Mouse (Mus musculus): Measurements from ENCODE around the gene Pramef12. TPM values are rescaled to one million over a fixed set of nuclear protein-coding genes. Genes with fewer than 3 reads are reported as not detected.

Pramef12 gene
- not detected for total RNA-seq (2021)
- long read RNA-seq, experiment 1: 0 reads
- long read RNA-seq, experiment 2: 0 reads

DNA sequence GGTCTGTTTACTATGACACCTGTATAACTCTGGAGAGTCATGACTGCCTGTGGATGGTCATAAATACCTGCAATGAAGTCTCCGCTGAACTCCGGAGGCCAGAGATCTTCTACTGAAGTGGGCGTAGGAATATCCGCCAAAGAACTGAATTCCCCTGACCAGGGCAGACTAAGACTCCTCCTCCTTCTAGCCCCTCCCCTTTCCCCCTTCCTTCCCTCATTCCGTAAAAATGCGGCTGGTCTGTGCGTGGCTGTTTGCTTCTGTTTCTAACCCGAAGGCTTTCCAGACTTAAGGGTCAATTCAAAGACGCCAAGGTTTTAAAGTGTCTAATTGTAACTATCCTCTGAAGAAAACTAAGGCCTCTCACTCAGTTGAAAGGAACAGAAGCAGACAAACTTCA lies at the start of gene Pramef12:
Gene Pramef12, minus strand, starts transcription at position 175 of the 400 bp plus-strand sequence.
- TF ChIP-seq CTCF (conservative IDR thresholded peaks at IDR 0.05): no peak
- DNase-seq (ENCODE audit: low spot score in 2 of 2): no peak
- no peak within 1 kb of the TSS for H3K4me3 ChIP-seq
- H3K27ac ChIP-seq: no peak within 1 kb of the TSS

DNA sequence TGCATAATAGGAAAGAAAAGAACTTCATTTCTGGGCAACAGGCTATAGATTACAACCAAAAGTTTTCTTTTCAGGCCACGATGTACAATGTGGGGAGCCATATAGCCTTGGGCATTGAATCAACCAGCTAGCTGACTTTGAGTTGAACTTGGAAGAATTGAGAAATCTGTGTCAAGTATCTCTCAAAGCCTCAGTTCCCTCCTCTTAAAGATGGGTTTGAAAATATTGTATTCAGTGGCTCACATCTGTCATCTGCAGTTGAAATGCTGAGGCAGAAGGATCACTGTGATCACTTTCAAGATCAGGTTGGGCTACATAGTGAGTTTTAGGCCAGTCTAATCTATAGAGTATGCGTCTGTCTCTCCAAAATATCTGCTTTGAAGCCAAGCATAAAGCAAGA lies 45.0 kb upstream of the Pramef12 start, which contains the start of gene Gm9944:
Gene Gm9944, minus strand, starts transcription at position 101 of the 400 bp plus-strand sequence.
- H3K27ac ChIP-seq: no peak within 1 kb of the TSS
- no peak for TF ChIP-seq CTCF (conservative IDR thresholded peaks at IDR 0.05)
- H3K4me3 ChIP-seq: no peak within 1 kb of the TSS
- DNase-seq (ENCODE audit: low spot score in 2 of 2): no peak

DNA sequence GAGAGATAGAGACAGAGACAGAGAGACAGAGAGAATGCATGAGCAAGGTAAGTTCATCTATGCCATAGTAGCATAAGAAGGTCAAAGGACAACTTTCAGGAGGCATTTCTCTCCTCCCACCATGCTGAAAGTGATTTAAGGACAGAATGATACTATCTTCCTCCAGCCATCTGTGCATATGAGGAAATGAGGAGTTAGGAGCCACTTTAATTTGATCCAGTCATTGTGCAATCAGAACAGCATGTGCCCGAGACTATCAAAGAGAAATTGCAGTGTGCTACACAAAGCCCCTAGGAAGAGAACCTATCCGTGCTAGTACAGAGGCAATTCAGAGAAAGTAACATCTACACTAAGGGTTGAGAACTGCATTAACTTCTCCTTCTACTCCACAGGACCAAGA lies 40.3 kb upstream of the Pramef12 start:
- H3K27ac ChIP-seq: no peak overlapping the region
- no peak for TF ChIP-seq CTCF (conservative IDR thresholded peaks at IDR 0.05)
- no peak overlapping the region for H3K4me3 ChIP-seq
- no peak for DNase-seq (ENCODE audit: low spot score in 2 of 2)

DNA sequence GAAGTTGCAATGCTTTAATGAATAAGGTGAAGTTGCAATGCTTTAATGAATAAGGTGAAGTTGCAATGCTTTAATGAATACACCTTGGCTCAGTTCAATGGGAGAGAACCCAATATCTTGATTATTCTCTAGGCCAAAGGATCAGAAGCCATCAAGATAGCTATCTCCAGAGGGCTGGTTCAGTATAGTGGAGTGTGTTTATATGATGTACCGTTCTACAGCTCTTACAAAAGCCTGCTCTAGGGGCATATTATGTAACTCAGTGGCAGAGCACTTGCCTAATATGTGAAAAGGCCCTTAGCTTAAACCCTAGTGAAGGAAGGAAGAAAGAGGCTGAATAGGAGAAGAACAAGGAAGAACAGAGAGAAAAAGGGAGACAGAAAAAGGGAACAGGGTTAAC lies 33.3 kb upstream of the Pramef12 start:
- no peak for TF ChIP-seq CTCF (conservative IDR thresholded peaks at IDR 0.05)
- Histone ChIP-seq H3K27ac (no peak overlapping the region), H3K4me3 (no peak overlapping the region)
- DNase-seq (ENCODE audit: low spot score in 2 of 2): no peak

DNA sequence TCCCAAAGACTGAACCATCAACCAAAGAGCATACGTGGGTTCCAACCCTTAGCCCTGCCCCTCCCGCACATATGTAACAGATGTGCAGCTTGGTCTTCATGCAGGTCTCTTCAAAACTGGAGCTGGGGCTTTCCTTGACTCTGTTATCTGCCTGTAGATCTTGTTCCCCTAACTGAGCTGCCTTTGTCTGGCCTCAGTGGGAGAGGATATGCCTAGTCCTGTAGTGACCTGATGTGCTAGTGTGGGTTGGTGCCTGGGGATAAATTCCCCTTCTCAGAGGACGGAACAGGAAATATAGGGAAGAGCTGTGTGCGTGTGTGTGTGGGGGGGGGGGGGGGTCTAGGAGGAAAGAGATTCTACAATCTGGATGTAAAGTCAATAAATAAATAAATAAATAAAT lies 32.8 kb upstream of the Pramef12 start:
- Histone ChIP-seq H3K4me3 (no peak overlapping the region), H3K27ac (no peak overlapping the region)
- TF ChIP-seq CTCF (conservative IDR thresholded peaks at IDR 0.05): no peak
- DNase-seq (ENCODE audit: low spot score in 2 of 2): no peak

DNA sequence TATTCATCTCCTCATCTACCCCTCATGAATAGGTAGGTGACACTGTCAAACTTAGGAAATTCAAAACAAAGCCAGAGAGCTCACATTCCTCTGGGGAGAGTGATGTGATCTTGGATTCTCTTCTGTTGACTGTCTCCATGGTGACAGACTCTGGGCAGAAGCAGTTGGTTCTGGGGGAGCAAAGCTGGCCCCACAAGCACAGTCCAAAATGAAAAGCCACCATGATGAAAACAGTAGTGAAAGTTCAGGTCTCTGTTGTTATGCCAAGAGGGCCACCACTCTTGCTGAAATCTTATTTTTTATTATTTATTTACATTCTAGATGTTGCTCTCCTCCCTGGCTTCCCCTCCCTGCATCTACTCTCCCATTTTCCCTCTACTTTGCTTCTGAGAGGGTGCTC lies 30.4 kb upstream of the Pramef12 start, which contains the start of gene 1700012P22Rik:
Gene 1700012P22Rik, minus strand, starts transcription at position 101 of the 400 bp plus-strand sequence.
- no peak for TF ChIP-seq CTCF (conservative IDR thresholded peaks at IDR 0.05)
- no peak for DNase-seq (ENCODE audit: low spot score in 2 of 2)

DNA sequence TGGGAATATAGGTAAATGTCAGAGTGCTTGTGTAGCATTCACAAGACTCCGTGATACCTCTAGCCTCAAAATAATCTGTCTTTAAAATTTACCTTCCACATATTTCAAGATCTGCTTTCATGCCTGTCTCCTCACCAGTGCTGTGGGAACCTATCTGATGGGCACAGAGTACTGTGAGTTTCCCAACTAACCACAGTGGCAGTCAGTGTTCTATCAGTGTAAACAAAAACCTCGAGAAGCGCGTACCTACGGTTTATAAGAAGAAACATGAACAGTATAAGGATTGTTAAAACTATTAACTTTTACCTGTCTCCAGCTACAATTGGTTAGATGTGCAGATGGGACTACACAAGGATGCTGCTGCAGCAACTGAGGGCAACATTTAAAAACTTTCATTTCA lies 25.0 kb upstream of the Pramef12 start:
- TF ChIP-seq CTCF (conservative IDR thresholded peaks at IDR 0.05): no peak
- H3K4me3 ChIP-seq: no peak overlapping the region
- DNase-seq (ENCODE audit: low spot score in 2 of 2): no peak
- H3K27ac ChIP-seq: no peak overlapping the region

More for the DNA sequence above, 30.4 kb upstream of the Pramef12 start, which contains the start of gene 1700012P22Rik:
- no peak within 1 kb of the TSS for H3K4me3 ChIP-seq
- no peak within 1 kb of the TSS for H3K27ac ChIP-seq

DNA sequence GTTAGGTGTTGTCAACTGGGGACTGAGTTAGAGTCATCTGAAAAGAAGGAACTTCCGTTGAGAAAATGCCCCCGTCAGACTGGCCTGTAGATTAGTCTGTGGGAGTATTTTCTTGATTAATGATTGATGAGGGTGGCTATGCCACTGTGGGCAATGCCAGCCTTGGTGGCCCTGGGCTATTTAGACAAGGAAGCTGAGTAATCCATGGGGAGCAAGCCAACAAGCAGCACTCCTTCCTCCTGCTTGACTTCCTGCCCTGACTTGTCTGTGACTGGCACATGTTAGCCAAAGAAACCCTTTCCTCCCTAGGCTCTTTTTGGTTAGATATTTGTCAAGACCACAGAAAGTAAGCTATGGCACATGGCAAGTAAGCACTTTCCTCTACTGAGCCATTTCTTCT lies 22.5 kb upstream of the Pramef12 start:
- Histone ChIP-seq H3K27ac (no peak overlapping the region), H3K4me3 (no peak overlapping the region)
- TF ChIP-seq CTCF (conservative IDR thresholded peaks at IDR 0.05): no peak
- DNase-seq (ENCODE audit: low spot score in 2 of 2): no peak

DNA sequence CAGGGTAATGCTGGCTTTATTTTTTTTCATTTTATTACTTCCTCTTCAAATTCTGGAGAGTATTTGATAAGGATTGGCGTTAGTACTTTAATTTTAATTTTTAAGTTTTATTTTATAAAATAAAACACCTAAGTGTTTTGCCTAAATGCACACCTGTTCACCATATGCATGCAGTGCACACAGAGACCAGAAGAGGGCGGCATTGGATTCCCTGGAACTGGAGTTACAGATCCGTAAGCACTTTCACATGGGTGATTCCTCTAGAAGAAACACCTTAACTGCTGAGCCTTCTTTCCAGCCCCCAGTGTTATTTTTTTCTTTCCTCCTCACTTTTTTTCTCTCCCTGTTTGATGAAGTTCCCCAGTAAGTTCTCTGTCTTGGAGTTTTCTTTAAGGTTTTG lies 20.6 kb upstream of the Pramef12 start:
- peak; percentile 48 for TF ChIP-seq CTCF (conservative IDR thresholded peaks at IDR 0.05)
- no peak overlapping the region for H3K4me3 ChIP-seq
- H3K27ac ChIP-seq: no peak overlapping the region
- DNase-seq (ENCODE audit: low spot score in 2 of 2): no peak

DNA sequence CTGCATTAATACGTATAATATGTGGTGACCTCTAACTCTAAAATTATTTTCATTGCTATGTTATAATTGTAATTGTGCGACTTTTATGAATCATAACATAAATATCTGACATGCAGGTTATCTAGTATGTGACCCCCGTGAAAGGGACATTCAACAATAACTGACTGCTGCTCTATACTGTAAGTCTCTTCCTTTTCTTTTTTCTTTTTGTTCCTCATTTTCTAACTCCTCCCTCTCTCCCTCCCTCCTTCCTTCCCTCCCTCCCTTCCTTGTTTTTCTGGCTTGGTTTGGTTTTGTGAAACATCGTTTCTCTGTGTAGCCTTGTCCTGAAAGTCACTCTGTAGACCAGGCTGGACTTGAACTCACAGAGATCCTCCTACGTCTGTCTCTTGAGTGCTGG lies 16.3 kb upstream of the Pramef12 start:
- no peak overlapping the region for H3K4me3 ChIP-seq
- no peak for DNase-seq (ENCODE audit: low spot score in 2 of 2)
- TF ChIP-seq CTCF (conservative IDR thresholded peaks at IDR 0.05): no peak

DNA sequence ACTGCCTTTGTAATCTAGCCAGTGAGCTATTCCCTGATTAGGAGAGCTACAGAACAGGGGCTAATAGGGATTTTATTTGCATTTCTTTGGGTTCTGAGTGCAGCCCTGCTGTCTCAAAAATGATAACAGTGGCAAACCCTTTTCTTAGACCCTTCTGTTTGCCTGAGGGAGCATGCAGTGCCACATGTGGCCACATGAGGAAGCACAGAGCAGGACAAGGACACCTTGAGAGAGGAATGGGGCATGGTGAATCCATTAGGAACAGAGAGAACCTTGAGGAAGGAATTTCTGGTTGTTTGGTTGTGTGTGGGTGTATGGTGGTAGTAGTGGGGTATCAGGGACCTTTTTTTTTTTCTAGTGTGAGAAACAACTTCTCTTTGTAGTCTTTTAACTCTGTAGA lies 12.4 kb upstream of the Pramef12 start:
- no peak overlapping the region for H3K4me3 ChIP-seq
- DNase-seq (ENCODE audit: low spot score in 2 of 2): no peak
- TF ChIP-seq CTCF (conservative IDR thresholded peaks at IDR 0.05): no peak
- H3K27ac ChIP-seq: no peak overlapping the region

More for the DNA sequence above, 16.3 kb upstream of the Pramef12 start:
- no peak overlapping the region for H3K27ac ChIP-seq

DNA sequence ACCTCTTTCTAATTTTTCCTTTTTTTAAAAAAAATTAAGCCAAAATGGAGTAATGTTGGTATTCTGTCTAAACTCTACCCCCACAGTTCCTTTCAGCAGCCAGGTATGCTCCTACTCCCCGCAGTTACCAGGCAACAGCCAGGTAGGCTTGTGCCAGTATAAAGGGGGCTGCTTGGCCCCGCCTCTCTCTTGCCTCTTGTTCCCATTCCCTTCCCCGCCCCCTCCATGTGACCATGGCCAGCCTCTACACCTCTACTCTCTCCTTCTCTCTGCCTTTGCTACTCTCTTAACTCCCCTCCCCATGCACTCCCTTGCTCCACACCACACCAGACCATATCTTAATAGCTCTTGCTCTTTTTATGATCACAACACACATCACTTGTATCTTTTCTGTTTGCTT lies 2.0 kb downstream of the Pramef12 start:
- no peak for TF ChIP-seq CTCF (conservative IDR thresholded peaks at IDR 0.05)
- no peak overlapping the region for H3K4me3 ChIP-seq
- H3K27ac ChIP-seq: no peak overlapping the region
- DNase-seq (ENCODE audit: low spot score in 2 of 2): no peak

DNA sequence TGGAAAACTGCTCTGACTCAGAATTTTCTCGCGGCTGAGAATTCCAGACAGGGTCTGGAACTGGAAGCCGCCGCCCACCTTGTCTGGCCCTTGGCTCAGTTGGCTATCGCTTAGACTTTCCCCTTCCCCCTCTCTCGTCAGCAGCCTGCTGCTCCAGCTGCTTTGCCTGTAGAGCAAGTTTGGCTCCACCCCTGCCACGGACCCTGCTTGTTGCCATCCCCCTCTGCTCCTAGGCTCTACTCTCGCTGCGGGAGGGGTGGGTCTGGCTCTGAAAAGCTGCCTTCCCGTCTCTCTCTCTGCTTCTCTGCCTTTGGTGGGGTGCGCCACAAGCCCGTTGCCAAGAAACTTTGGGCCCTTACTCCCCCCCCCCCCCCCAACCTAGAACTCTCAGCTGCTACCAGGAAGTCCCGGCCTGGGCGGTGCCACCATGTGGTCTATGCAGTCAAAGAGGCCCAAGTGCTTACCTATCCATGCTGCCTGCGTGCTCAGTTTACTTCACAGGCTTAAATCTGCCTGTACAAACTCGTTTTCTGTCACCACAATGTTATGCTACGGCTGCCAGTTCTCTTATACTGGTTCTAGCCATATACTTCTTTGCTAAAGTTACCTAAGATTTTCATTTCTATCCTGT lies 3.7 kb downstream of the Pramef12 start:
- no peak for DNase-seq (ENCODE audit: low spot score in 2 of 2)
- no peak overlapping the region for H3K4me3 ChIP-seq
- no peak overlapping the region for H3K27ac ChIP-seq
- TF ChIP-seq CTCF (conservative IDR thresholded peaks at IDR 0.05): no peak

DNA sequence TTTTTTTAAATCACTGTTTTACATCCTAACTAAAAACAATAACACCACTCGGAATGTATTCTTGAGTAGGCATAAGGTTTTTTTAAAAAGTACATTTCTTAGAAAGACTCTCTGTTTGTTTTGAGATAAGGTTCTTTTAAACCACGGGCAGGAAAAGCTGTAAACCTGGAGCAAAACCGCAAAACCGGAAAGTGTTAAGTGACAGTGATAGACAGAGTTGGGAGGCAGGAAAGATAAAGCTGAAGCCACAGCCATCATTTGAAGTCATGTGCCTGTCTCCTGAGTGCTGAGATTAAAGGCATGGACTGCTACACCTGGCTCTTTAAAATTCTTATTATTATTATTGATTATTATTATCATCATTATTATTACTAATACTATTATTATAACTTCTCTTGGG lies 5.6 kb downstream of the Pramef12 start:
- DNase-seq (ENCODE audit: low spot score in 2 of 2): no peak
- TF ChIP-seq CTCF (conservative IDR thresholded peaks at IDR 0.05): no peak

More for the DNA sequence above, 5.6 kb downstream of the Pramef12 start:
- H3K4me3 ChIP-seq: no peak overlapping the region
- no peak overlapping the region for H3K27ac ChIP-seq

All from layer of hippocampus, adult 2 months (tissue).